Mouse (Mus musculus): ENCODE results near the gene Dync1h1. TPM values are rescaled to one million over a fixed set of nuclear protein-coding genes. Genes with fewer than 3 reads are reported as not detected.

The Dync1h1 gene
- polyA plus RNA-seq (2015; fragmentation: Nextera tagmentation; extraction: Ambion mirVana) = 24.2 and 33.2 TPM in 2 replicates

GRCm38 (mm10) chr12:110601241-110602218, at the start of gene Dync1h1:
Dync1h1 (plus strand) TSS chr12:110601452.
- peak; percentile 93 for DNase-seq (ENCODE audit: low spot score)

GRCm38 (mm10) chr12:110552113-110552512, 49.1 kb upstream of the Dync1h1 start:
- DNase-seq (ENCODE audit: low spot score) = no peak

GRCm38 (mm10) chr12:110553362-110553761, 47.9 kb upstream of the Dync1h1 start:
- DNase-seq (ENCODE audit: low spot score) = no peak

GRCm38 (mm10) chr12:110555536-110556240, 45.6 kb upstream of the Dync1h1 start:
- DNase-seq (ENCODE audit: low spot score) = no peak

GRCm38 (mm10) chr12:110556861-110557628, 44.2 kb upstream of the Dync1h1 start:
- DNase-seq (ENCODE audit: low spot score) = no peak

- no peak for DNase-seq (ENCODE audit: low spot score)
Observed at GRCm38 (mm10) chr12:110558175-110558574, 43.1 kb upstream of the Dync1h1 start.

GRCm38 (mm10) chr12:110563383-110563782, 37.9 kb upstream of the Dync1h1 start:
- no peak for DNase-seq (ENCODE audit: low spot score)

- DNase-seq (ENCODE audit: low spot score) = no peak
Observed at GRCm38 (mm10) chr12:110564848-110565247, 36.4 kb upstream of the Dync1h1 start.

GRCm38 (mm10) chr12:110566366-110566765, 34.9 kb upstream of the Dync1h1 start:
- no peak for DNase-seq (ENCODE audit: low spot score)

GRCm38 (mm10) chr12:110571050-110571449, 30.2 kb upstream of the Dync1h1 start:
- no peak for DNase-seq (ENCODE audit: low spot score)

- DNase-seq (ENCODE audit: low spot score) = no peak
Observed at GRCm38 (mm10) chr12:110572351-110572750, 28.9 kb upstream of the Dync1h1 start.

GRCm38 (mm10) chr12:110573635-110574034, 27.6 kb upstream of the Dync1h1 start:
- DNase-seq (ENCODE audit: low spot score) = no peak

GRCm38 (mm10) chr12:110575926-110576325, 25.3 kb upstream of the Dync1h1 start:
- DNase-seq (ENCODE audit: low spot score) = no peak

GRCm38 (mm10) chr12:110578333-110578732, 22.9 kb upstream of the Dync1h1 start:
- no peak for DNase-seq (ENCODE audit: low spot score)

- DNase-seq (ENCODE audit: low spot score) = no peak
Observed at GRCm38 (mm10) chr12:110588622-110589021, 12.6 kb upstream of the Dync1h1 start.

- DNase-seq (ENCODE audit: low spot score) = no peak
Observed at GRCm38 (mm10) chr12:110590804-110591259, 10.4 kb upstream of the Dync1h1 start.

- peak; percentile 100 for DNase-seq (ENCODE audit: low spot score)
Observed at GRCm38 (mm10) chr12:110591260-110591883, 9.9 kb upstream of the Dync1h1 start.

- DNase-seq (ENCODE audit: low spot score) = peak; percentile 72
Observed at GRCm38 (mm10) chr12:110598527-110598926, 2.7 kb upstream of the Dync1h1 start.

- DNase-seq (ENCODE audit: low spot score) = no peak
Observed at GRCm38 (mm10) chr12:110599791-110600190, 1.5 kb upstream of the Dync1h1 start.

- DNase-seq (ENCODE audit: low spot score) = no peak
Observed at GRCm38 (mm10) chr12:110600225-110600991, 844 bp upstream of the Dync1h1 start.

All from thymus, postnatal 0 days (tissue).